24 mouse cellular contexts compared by ENCODE assay signal in the genomic region with DNA sequence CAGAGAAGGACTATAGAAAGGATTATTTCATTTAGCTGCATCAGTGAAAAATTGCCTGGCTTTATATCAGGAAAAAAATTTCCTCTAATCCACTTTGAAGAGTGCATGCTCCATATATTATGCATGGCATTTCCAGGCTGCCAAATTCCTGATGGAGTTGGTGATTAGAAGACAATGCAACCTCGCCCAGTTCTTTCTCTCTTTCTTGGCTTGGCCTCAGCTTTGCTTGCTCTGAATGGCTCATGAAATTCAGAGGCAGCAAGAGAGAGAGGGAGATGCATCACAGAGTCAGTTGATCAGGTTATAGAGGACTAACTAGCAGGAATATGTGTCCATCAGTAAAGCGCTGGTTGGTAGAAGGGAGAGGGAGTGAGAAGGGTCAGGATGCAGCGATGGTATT.
DNase-seq lines count a peak whose midpoint lies in the region; ATAC-seq lines count a peak whose summit lies in the region.
"Had no signal": no experiment of that assay in that cellular context is flagged by ENCODE, and none has a peak within 500 bp of the region (broad histone marks: within the 10 kb centered on the region; RNA-seq: fewer than 3 reads in every experiment).

No protein-coding gene starts in this region.

- no peak overlapping the region for H3K4me3 ChIP-seq in forebrain, embryonic 13.5 days
- no peak overlapping the region for H3K4me3 ChIP-seq in forebrain, embryonic 10.5 days
- no peak overlapping the region for H3K4me3 ChIP-seq in hindbrain, embryonic 13.5 days
- no peak overlapping the region for H3K4me3 ChIP-seq in hindbrain, embryonic 10.5 days
- no peak overlapping the region for H3K4me3 ChIP-seq in midbrain, embryonic 13.5 days (replicated peaks)
- no peak overlapping the region for H3K4me3 ChIP-seq in midbrain, embryonic 16.5 days (ENCODE audit: low read depth, low read length)
- H3K4me3 ChIP-seq: embryonic facial prominence, embryonic 12.5 days; gastrocnemius, adult 2 months; heart, embryonic 10.5 days had no signal

- no peaks in the 10 kb centered on the region for H3K27me3 ChIP-seq in forebrain, embryonic 13.5 days
- H3K27me3 ChIP-seq in forebrain, embryonic 10.5 days (ENCODE audit: poor library complexity, severe bottlenecking), result no peaks in the 10 kb centered on the region
- H3K27me3 ChIP-seq in hindbrain, embryonic 13.5 days, result no peaks in the 10 kb centered on the region
- H3K27me3 ChIP-seq in hindbrain, embryonic 10.5 days (ENCODE audit: insufficient read depth, poor library complexity, severe bottlenecking), result no peaks in the 10 kb centered on the region
- H3K27me3 ChIP-seq in midbrain, embryonic 13.5 days, result no peaks in the 10 kb centered on the region
- no peaks in the 10 kb centered on the region for H3K27me3 ChIP-seq in midbrain, embryonic 16.5 days (ENCODE audit: control insufficient read depth, insufficient read depth, low read depth, low read length)
- H3K27me3 ChIP-seq: embryonic facial prominence, embryonic 12.5 days had no signal

- DNase-seq in forebrain, embryonic 10.5 days (ENCODE audit: extremely low spot score, low spot score), result no peak
- DNase-seq in hindbrain, embryonic 10.5 days (ENCODE audit: low spot score), result no peak
- DNase-seq in urinary bladder, postnatal 10 days (ENCODE audit: low spot score), result no peak
- DNase-seq: adrenal gland, postnatal 10 days; B cell, adult 2 months; cerebellum, adult 11-12 months; cerebellum, adult 9-10 months; cerebellum, postnatal 25 days; gastrocnemius, adult 2 months; gastrocnemius, postnatal 25 days; heart, adult 11 months; heart, postnatal 10 days; heart, postnatal 4 days; kidney, adult 8-10 months had no signal

- no peak overlapping the region for H3K4me2 ChIP-seq in forebrain, embryonic 13.5 days
- H3K4me2 ChIP-seq in hindbrain, embryonic 13.5 days, result no peak overlapping the region
- no peak overlapping the region for H3K4me2 ChIP-seq in midbrain, embryonic 13.5 days (replicated peaks)
- no peak overlapping the region for H3K4me2 ChIP-seq in midbrain, embryonic 16.5 days (ENCODE audit: low read length)
- H3K4me2 ChIP-seq: embryonic facial prominence, embryonic 12.5 days had no signal

- no peaks in the 10 kb centered on the region for H3K9me3 ChIP-seq in forebrain, embryonic 13.5 days (replicated peaks)
- no peaks in the 10 kb centered on the region for H3K9me3 ChIP-seq in forebrain, embryonic 10.5 days
- H3K9me3 ChIP-seq in hindbrain, embryonic 13.5 days, result no peaks in the 10 kb centered on the region
- H3K9me3 ChIP-seq in hindbrain, embryonic 10.5 days, result no peaks in the 10 kb centered on the region
- H3K9me3 ChIP-seq in midbrain, embryonic 13.5 days, result no peaks in the 10 kb centered on the region
- H3K9me3 ChIP-seq in midbrain, embryonic 16.5 days (replicated peaks; ENCODE audit: control insufficient read depth, low read length, poor library complexity, severe bottlenecking), result no peaks in the 10 kb centered on the region
- H3K9me3 ChIP-seq: embryonic facial prominence, embryonic 12.5 days; heart, embryonic 10.5 days had no signal

- peaks cover 3% of the 10 kb centered on the region; the same call in 1 of the 2 replicates for H3K4me1 ChIP-seq in forebrain, embryonic 13.5 days
- no peaks in the 10 kb centered on the region for H3K4me1 ChIP-seq in forebrain, embryonic 10.5 days
- peaks cover 4% of the 10 kb centered on the region for H3K4me1 ChIP-seq in hindbrain, embryonic 13.5 days (replicated peaks)
- H3K4me1 ChIP-seq in hindbrain, embryonic 10.5 days (replicated peaks), result no peaks in the 10 kb centered on the region
- H3K4me1 ChIP-seq in midbrain, embryonic 13.5 days (replicated peaks), result peaks cover 3% of the 10 kb centered on the region; the same call in 1 of the 2 replicates
- 0 out of 2 replicates have a peak, but pooled peaks cover 2% of the 10 kb centered on the region for H3K4me1 ChIP-seq in midbrain, embryonic 16.5 days (ENCODE audit: control insufficient read depth, insufficient read depth, low read length)
- H3K4me1 ChIP-seq: embryonic facial prominence, embryonic 12.5 days; heart, embryonic 10.5 days had no signal

- 64% methylated on average over 3 of the region's 3 CpGs for WGBS in forebrain, embryonic 13.5 days
- 89% methylated on average over 3 of the region's 3 CpGs for WGBS in forebrain, embryonic 10.5 days
- WGBS in hindbrain, embryonic 13.5 days, result 57% methylated on average over 3 of the region's 3 CpGs
- 76% methylated on average over 3 of the region's 3 CpGs for WGBS in hindbrain, embryonic 10.5 days
- 68% methylated on average over 3 of the region's 3 CpGs for WGBS in midbrain, embryonic 13.5 days
- WGBS in midbrain, embryonic 16.5 days, result 56% methylated on average over 3 of the region's 3 CpGs

- no peak overlapping the region for H3K9ac ChIP-seq in forebrain, embryonic 13.5 days
- no peak overlapping the region for H3K9ac ChIP-seq in hindbrain, embryonic 13.5 days
- H3K9ac ChIP-seq in midbrain, embryonic 13.5 days (replicated peaks), result no peak overlapping the region
- no peak overlapping the region for H3K9ac ChIP-seq in midbrain, embryonic 16.5 days (ENCODE audit: low read depth, low read length)
- H3K9ac ChIP-seq: embryonic facial prominence, embryonic 12.5 days had no signal

- ATAC-seq in forebrain, embryonic 13.5 days, result peak; percentile 45; the same call in 1 of the 2 replicates
- 0 out of 2 replicates have a peak, but pooled peaks have one; percentile 34 for ATAC-seq in hindbrain, embryonic 13.5 days (ENCODE audit: low FRiP score)
- ATAC-seq in midbrain, embryonic 13.5 days, result 0 out of 2 replicates have a peak, but pooled peaks have one; percentile 20
- ATAC-seq in midbrain, embryonic 16.5 days, result no peak
- ATAC-seq: CD4-positive, CD25-positive, alpha-beta regulatory T cell, adult 4 months; inflammation-experienced regulatory T-cells, adult 6 months; intestine, postnatal 0 days had no signal

- no peak overlapping the region for H3K27ac ChIP-seq in forebrain, embryonic 13.5 days
- H3K27ac ChIP-seq in forebrain, embryonic 10.5 days, result no peak overlapping the region
- H3K27ac ChIP-seq in hindbrain, embryonic 13.5 days, result no peak overlapping the region
- no peak overlapping the region for H3K27ac ChIP-seq in hindbrain, embryonic 10.5 days
- no peak overlapping the region for H3K27ac ChIP-seq in midbrain, embryonic 13.5 days
- H3K27ac ChIP-seq in midbrain, embryonic 16.5 days (ENCODE audit: low read length), result no peak overlapping the region
- H3K27ac ChIP-seq: embryonic facial prominence, embryonic 12.5 days; gastrocnemius, adult 2 months; heart, embryonic 10.5 days had no signal

- no peaks in the 10 kb centered on the region for H3K36me3 ChIP-seq in forebrain, embryonic 13.5 days (ENCODE audit: poor library complexity, severe bottlenecking)
- H3K36me3 ChIP-seq in forebrain, embryonic 10.5 days (replicated peaks), result no peaks in the 10 kb centered on the region
- no peaks in the 10 kb centered on the region for H3K36me3 ChIP-seq in hindbrain, embryonic 13.5 days
- H3K36me3 ChIP-seq in hindbrain, embryonic 10.5 days, result no peaks in the 10 kb centered on the region
- no peaks in the 10 kb centered on the region for H3K36me3 ChIP-seq in midbrain, embryonic 13.5 days
- H3K36me3 ChIP-seq in midbrain, embryonic 16.5 days (ENCODE audit: control insufficient read depth, insufficient read depth, low read length), result no peaks in the 10 kb centered on the region
- H3K36me3 ChIP-seq: embryonic facial prominence, embryonic 12.5 days; G1E; heart, embryonic 10.5 days had no signal
